Mouse (Mus musculus): Measurements from ENCODE around the gene Polg.

Gene Polg

GRCm38 (mm10) chr7:79465461-79466044 lies 609 bp downstream of the Polg start:
- CTCF ChIA-PET = no interaction called here

GRCm38 (mm10) chr7:79464776-79465420 lies 1.3 kb downstream of the Polg start:
- CTCF ChIA-PET = no interaction called here

- CTCF ChIA-PET = no interaction called here
Measured at GRCm38 (mm10) chr7:79463376-79464077, 2.6 kb downstream of the Polg start.

GRCm38 (mm10) chr7:79461721-79462120 lies 4.4 kb downstream of the Polg start:
- CTCF ChIA-PET = no interaction called here

GRCm38 (mm10) chr7:79447486-79447885 lies 18.7 kb downstream of the Polg start:
- CTCF ChIA-PET = no interaction called here

- CTCF ChIA-PET = no interaction called here
Measured at GRCm38 (mm10) chr7:79447048-79447447, 19.1 kb downstream of the Polg start.

- CTCF ChIA-PET = no interaction called here
Measured at GRCm38 (mm10) chr7:79440035-79440434, 26.1 kb downstream of the Polg start.

- CTCF ChIA-PET = no interaction called here
Measured at GRCm38 (mm10) chr7:79428243-79428642, 37.9 kb downstream of the Polg start.

GRCm38 (mm10) chr7:79425804-79426203 lies 40.4 kb downstream of the Polg start:
- CTCF ChIA-PET = no interaction called here

- CTCF ChIA-PET = no interaction called here
Measured at GRCm38 (mm10) chr7:79422876-79423275, 43.3 kb downstream of the Polg start.

- CTCF ChIA-PET = no interaction called here
Measured at GRCm38 (mm10) chr7:79419950-79420349, 46.2 kb downstream of the Polg start.

- CTCF ChIA-PET = interaction anchor here (0.6 kb wide), 1 partner anchor 55 kb away, joined by 3 read pairs; no protein-coding TSS in a partner anchor
Measured at GRCm38 (mm10) chr7:79414449-79415375, 51.5 kb downstream of the Polg start.

- CTCF ChIA-PET = no interaction called here
Measured at GRCm38 (mm10) chr7:79400296-79400695, 65.9 kb downstream of the Polg start.

GRCm38 (mm10) chr7:79398971-79399370 lies 67.2 kb downstream of the Polg start:
- CTCF ChIA-PET = no interaction called here

- CTCF ChIA-PET = no interaction called here
Measured at GRCm38 (mm10) chr7:79398426-79398825, 67.7 kb downstream of the Polg start.

GRCm38 (mm10) chr7:79397446-79397963 lies 68.7 kb downstream of the Polg start:
- CTCF ChIA-PET = no interaction called here

Measured in spleen, embryonic (tissue).